Mouse (Mus musculus) ES-Bruce4 (cell line): Measurements from ENCODE around the gene Stat3.

Source experiments
- CTCF ChIP-seq: IDR thresholded peaks from one replicate; pipeline ENCODE4 v1.8.1; 2011; ENCODE audit warnings: low read depth, low read length
- POLR2A ChIP-seq: IDR thresholded peaks from one replicate; pipeline ENCODE4 v1.8.1; 2011; ENCODE audit warnings: low read length; ENCODE audit not compliant: insufficient read depth

- TF ChIP-seq POLR2A, result no peak
- TF ChIP-seq CTCF, result no peak
These were observed 34.6 kb downstream of the Stat3 start for GRCm38 (mm10) chr11:100904580-100905351.
